In genomic region chr9:14171589-14172240, GRCm38 (mm10) we compare ENCODE assay signal across 23 mouse cellular contexts.
DNase-seq lines count a peak whose midpoint lies in the region; ATAC-seq and TF ChIP-seq lines count a peak whose summit lies in the region.
"Had no signal": no experiment of that assay in that cellular context is flagged by ENCODE, and none has a peak within 500 bp of the region (broad histone marks: within the 10 kb centered on the region; RNA-seq: fewer than 3 reads in every experiment).

No protein-coding gene starts in this region.

- H3K9ac ChIP-seq in CH12.LX (ENCODE audit: insufficient read depth, low read depth), result no peak overlapping the region
- H3K9ac ChIP-seq in hindbrain, embryonic 11.5 days (ENCODE audit: low read depth, low read length), result no peak overlapping the region
- H3K9ac ChIP-seq: embryonic facial prominence, embryonic 12.5 days; forebrain, embryonic 12.5 days; hindbrain, embryonic 15.5 days; kidney, embryonic 15.5 days; liver, embryonic 13.5 days had no signal

- 65% methylated on average over 2 of the region's 2 CpGs for WGBS in hindbrain, embryonic 11.5 days

- no peaks in the 10 kb centered on the region for H3K9me3 ChIP-seq in CH12.LX (replicated peaks; ENCODE audit: low read length)
- H3K9me3 ChIP-seq in hindbrain, embryonic 11.5 days (ENCODE audit: control insufficient read depth, low read length), result no peaks in the 10 kb centered on the region
- H3K9me3 ChIP-seq: embryonic facial prominence, embryonic 12.5 days; forebrain, embryonic 12.5 days; hindbrain, embryonic 15.5 days; kidney, embryonic 15.5 days; liver, embryonic 13.5 days; megakaryocyte, embryonic 14.5 days had no signal

- TF ChIP-seq RAD21 in CH12.LX (IDR thresholded peaks at IDR 0.05; ENCODE audit: low read depth, low read length), result no peak; the same call in 1 of the 2 replicates

- peaks cover 26 to 44% of the 10 kb centered on the region in 2 experiments for H3K4me1 ChIP-seq in CH12.LX (ENCODE audit: control insufficient read depth in 1 of 2, insufficient read depth in 2 of 2)
- 0 out of 2 replicates have a peak, but pooled peaks cover 2% of the 10 kb centered on the region for H3K4me1 ChIP-seq in hindbrain, embryonic 11.5 days (replicated peaks; ENCODE audit: control insufficient read depth, insufficient read depth, low read length)

- peak overlapping the region; percentile 40; the same call in 1 of the 2 replicates for H3K4me2 ChIP-seq in CH12.LX (ENCODE audit: insufficient read depth, low read depth, poor library complexity, severe bottlenecking)
- H3K4me2 ChIP-seq in hindbrain, embryonic 11.5 days (replicated peaks; ENCODE audit: low read depth, low read length), result no peak overlapping the region
- H3K4me2 ChIP-seq: embryonic facial prominence, embryonic 12.5 days; forebrain, embryonic 12.5 days; hindbrain, embryonic 15.5 days; kidney, embryonic 15.5 days; liver, embryonic 13.5 days had no signal

- intact Hi-C loops in left cerebral cortex, postnatal 10 days (cut with DNase I), result no loop called here

- TF ChIP-seq EP300 in CH12.LX (IDR thresholded peaks at IDR 0.05; ENCODE audit: low read length), result peak; percentile 64

- dilution Hi-C loops in CH12.LX (cut with MboI; ENCODE audit: extremely low pct_ligation_motif_present, extremely low pct_unique_long_range_greater_than_20kb, low sequenced_read_pairs), result no loop called here

- no peaks in the 10 kb centered on the region for H3K27me3 ChIP-seq in CH12.LX (replicated peaks)
- H3K27me3 ChIP-seq in hindbrain, embryonic 11.5 days (ENCODE audit: control insufficient read depth, insufficient read depth, low read length), result no peaks in the 10 kb centered on the region
- H3K27me3 ChIP-seq: embryonic facial prominence, embryonic 12.5 days; hindbrain, embryonic 15.5 days; kidney, embryonic 15.5 days; liver, embryonic 13.5 days had no signal

- peak overlapping the region; percentile 31 for H3K27ac ChIP-seq in CH12.LX (ENCODE audit: insufficient read depth, low read depth)
- no peak overlapping the region for H3K27ac ChIP-seq in hindbrain, embryonic 11.5 days (ENCODE audit: low read depth, low read length)
- H3K27ac ChIP-seq: embryonic facial prominence, embryonic 12.5 days; forebrain, embryonic 12.5 days; hindbrain, embryonic 15.5 days; kidney, embryonic 15.5 days; liver, embryonic 13.5 days had no signal

- no peaks in the 10 kb centered on the region for H3K36me3 ChIP-seq in CH12.LX (replicated peaks in 1 of 2; ENCODE audit: control insufficient read depth in 1 of 2, insufficient read depth in 1 of 2, low read length in 1 of 2)
- no peaks in the 10 kb centered on the region for H3K36me3 ChIP-seq in hindbrain, embryonic 11.5 days (ENCODE audit: control insufficient read depth, insufficient read depth, low read length)
- H3K36me3 ChIP-seq: embryonic facial prominence, embryonic 12.5 days; forebrain, embryonic 12.5 days; hindbrain, embryonic 15.5 days; kidney, embryonic 15.5 days; liver, embryonic 13.5 days had no signal

- no peak overlapping the region for H3K4me3 ChIP-seq in CH12.LX (replicated peaks in 1 of 3; ENCODE audit: low read depth in 2 of 3, low read length in 2 of 3, poor library complexity in 1 of 3)
- H3K4me3 ChIP-seq in hindbrain, embryonic 11.5 days (ENCODE audit: low read depth, low read length), result no peak overlapping the region
- H3K4me3 ChIP-seq: embryonic facial prominence, embryonic 12.5 days; forebrain, embryonic 12.5 days; hindbrain, embryonic 15.5 days; kidney, embryonic 15.5 days; liver, embryonic 13.5 days; megakaryocyte, embryonic 14.5 days had no signal

- ATAC-seq in megakaryocyte, adult 5-6 weeks (ENCODE audit: poor library complexity, severe bottlenecking), result 0 out of 2 replicates have a peak, but pooled peaks have one; percentile 18
- no peak for ATAC-seq in hindbrain, embryonic 11.5 days (ENCODE audit: low FRiP score)
- ATAC-seq in activated CD4-positive, CD25-positive, alpha-beta regulatory T cell, adult 4 months, result no peak
- ATAC-seq: intestine, postnatal 0 days had no signal

- peak; percentile 9 for DNase-seq in thymus, postnatal 4 days
- DNase-seq in thymus, postnatal 14 days, result no peak
- DNase-seq in CH12.LX (ENCODE audit: extremely low read depth), result peak; percentile 74
- DNase-seq in hindbrain, embryonic 11.5 days (ENCODE audit: low spot score), result no peak
- no peak for DNase-seq in left cerebral cortex, postnatal 10 days (ENCODE audit: extremely low spot score in 1 of 2, low spot score in 2 of 2)
- no peak for DNase-seq in cerebellum, adult 11-12 months
- DNase-seq: adrenal gland, postnatal 10 days; cerebellum, adult 9-10 months; heart, postnatal 36 days; kidney, postnatal 36 days; layer of hippocampus, adult 9-11 months; liver, embryonic 13.5 days; lung, adult 2 months; lung, postnatal 14 days; midbrain, embryonic 14.5 days had no signal

- in situ Hi-C loops in CH12.LX (cut with MboI; ENCODE audit: low pct_ligation_motif_present, low pct_unique_long_range_greater_than_20kb, low sequenced_read_pairs), result loop anchor here (25.0 kb wide), 1 partner anchor 284 kb away; no protein-coding TSS in a partner anchor

- no peak for TF ChIP-seq CTCF in CH12.LX (conservative IDR thresholded peaks at IDR 0.05 in 1 of 2, IDR thresholded peaks at IDR 0.05 in 1 of 2; ENCODE audit: low read depth in 2 of 2, low read length in 2 of 2)

- no peaks in the 10 kb centered on the region for H3K79me2 ChIP-seq in CH12.LX (replicated peaks; ENCODE audit: control insufficient read depth, extremely low read depth, insufficient read depth, poor library complexity, severe bottlenecking)

- no peak for TF ChIP-seq POLR2A in CH12.LX (IDR thresholded peaks at IDR 0.05; ENCODE audit: low read depth, low read length)

TF ChIP-seq in CH12.LX, 34 proteins besides CTCF, POLR2A, EP300 and RAD21:
- peak; percentile 34; the same call in 1 of the 2 replicates for TF ChIP-seq MAFK (IDR thresholded peaks at IDR 0.05; ENCODE audit: insufficient replicate concordance, low read length)
- no peak for TF ChIP-seq JUN (IDR thresholded peaks at IDR 0.05; ENCODE audit: insufficient read depth, low read depth, low read length)
- TF ChIP-seq SIN3A (IDR thresholded peaks at IDR 0.05; ENCODE audit: low read length), result peak; percentile 28; the same call in 1 of the 2 replicates
- TF ChIP-seq SMC3 (IDR thresholded peaks at IDR 0.05; ENCODE audit: low read depth, low read length), result no peak
- peak; percentile 62 for TF ChIP-seq TCF12 (IDR thresholded peaks at IDR 0.05; ENCODE audit: low read depth, low read length)
- 0 out of 2 replicates have a peak, but pooled peaks have one; percentile 21 for TF ChIP-seq BHLHE40 (IDR thresholded peaks at IDR 0.05; ENCODE audit: low read depth, low read length)
- peak; percentile 74 for TF ChIP-seq ETS1 (conservative IDR thresholded peaks at IDR 0.05; ENCODE audit: low read depth, low read length)
- TF ChIP-seq MEF2A (IDR thresholded peaks at IDR 0.05; ENCODE audit: borderline replicate concordance, low read depth, low read length), result peak; percentile 61
- no peak for TF ChIP-seq NELFE (IDR thresholded peaks at IDR 0.05; ENCODE audit: low read depth, low read length)
- TF ChIP-seq CHD1 (IDR thresholded peaks at IDR 0.05; ENCODE audit: low read depth, low read length), result no peak
- TF ChIP-seq JUND (conservative IDR thresholded peaks at IDR 0.05; ENCODE audit: low read depth, low read length), result no peak
- no peak for TF ChIP-seq GABPA (IDR thresholded peaks at IDR 0.05; ENCODE audit: insufficient replicate concordance, low read depth, low read length)
TF ChIP-seq in CH12.LX: peak in this region for 6.

Comparison
In these comparisons a context has a peak if more than half of its experiments do, and no peak if none do; other contexts are left out.
1. DNase-seq: peak in thymus, postnatal 4 days (single experiment) and CH12.LX (single experiment); none in thymus, postnatal 14 days (single experiment), hindbrain, embryonic 11.5 days (single experiment), left cerebral cortex, postnatal 10 days (0 of 2) and cerebellum, adult 11-12 months (single experiment).